Mouse (Mus musculus): ENCODE data around the gene Zfp791. TPM values are rescaled to one million over a fixed set of nuclear protein-coding genes. Genes with fewer than 3 reads are reported as not detected.
A peak's percentile ranks its signal among the peaks of the same experiment; 100 is the strongest.

Gene Zfp791
- polyA plus RNA-seq, 1 experiment from 2014 or later: 0.66 TPM

GRCm38 (mm10) chr8:85100076-85100665 lies 22.7 kb downstream of the Zfp791 start:
- no peak overlapping the region for H3K27ac ChIP-seq
- no peaks in the 10 kb centered on the region for H3K27me3 ChIP-seq
- no peak overlapping the region for H3K4me3 ChIP-seq (replicated peaks)
- H3K4me2 ChIP-seq: no peak overlapping the region
- no peak for ATAC-seq (ENCODE audit: low read depth)
- H3K36me3 ChIP-seq: peaks cover 32% of the 10 kb centered on the region
- no peak overlapping the region for H3K9ac ChIP-seq
- H3K9me3 ChIP-seq (replicated peaks): peaks cover 4% of the 10 kb centered on the region
- 51% methylated on average over 4 of the region's 4 CpGs for WGBS (ENCODE audit: insufficient replicate concordance)
- no peaks in the 10 kb centered on the region; the same call in 1 of the 2 replicates for H3K4me1 ChIP-seq (replicated peaks)
- no peak for DNase-seq

- no peak overlapping the region for H3K4me3 ChIP-seq (replicated peaks)
- no peak for ATAC-seq (ENCODE audit: low read depth)
These were observed 26.0 kb downstream of the Zfp791 start for GRCm38 (mm10) chr8:85096850-85097249.

GRCm38 (mm10) chr8:85096196-85096595 lies 26.7 kb downstream of the Zfp791 start:
- DNase-seq (no peak), ATAC-seq (ENCODE audit: low read depth) (no peak)
- peaks cover 64% of the 10 kb centered on the region for H3K36me3 ChIP-seq
- no peak overlapping the region for H3K9ac ChIP-seq
- H3K4me1 ChIP-seq (replicated peaks): peaks cover 4% of the 10 kb centered on the region
- no peak overlapping the region for H3K4me3 ChIP-seq (replicated peaks)
- H3K9me3 ChIP-seq (replicated peaks): no peaks in the 10 kb centered on the region
- no peak overlapping the region for H3K4me2 ChIP-seq
- no peak overlapping the region for H3K27ac ChIP-seq
- H3K27me3 ChIP-seq: no peaks in the 10 kb centered on the region
- WGBS (ENCODE audit: insufficient replicate concordance): 86% methylated on average over 16 of the region's 16 CpGs

More at GRCm38 (mm10) chr8:85096850-85097249, 26.0 kb downstream of the Zfp791 start:
- no peaks in the 10 kb centered on the region for H3K27me3 ChIP-seq
- peaks cover 58% of the 10 kb centered on the region for H3K36me3 ChIP-seq
- no peak overlapping the region for H3K9ac ChIP-seq
- no peak overlapping the region for H3K4me2 ChIP-seq
- H3K4me1 ChIP-seq (replicated peaks): peaks cover 1% of the 10 kb centered on the region
- WGBS (ENCODE audit: insufficient replicate concordance): 76% methylated on average over 4 of the region's 4 CpGs
- no peak for DNase-seq
- H3K27ac ChIP-seq: no peak overlapping the region
- peaks cover 3% of the 10 kb centered on the region for H3K9me3 ChIP-seq (replicated peaks)

GRCm38 (mm10) chr8:85095566-85095965 lies 27.3 kb downstream of the Zfp791 start:
- peaks cover 4% of the 10 kb centered on the region for H3K4me1 ChIP-seq (replicated peaks)
- H3K4me3 ChIP-seq (replicated peaks): no peak overlapping the region
- peaks cover 70% of the 10 kb centered on the region for H3K36me3 ChIP-seq
- no peak overlapping the region for H3K27ac ChIP-seq
- WGBS (ENCODE audit: insufficient replicate concordance): 89% methylated on average over 7 of the region's 7 CpGs
- ATAC-seq (ENCODE audit: low read depth): no peak
- H3K9me3 ChIP-seq (replicated peaks): no peaks in the 10 kb centered on the region
- H3K9ac ChIP-seq: no peak overlapping the region
- H3K4me2 ChIP-seq: no peak overlapping the region
- DNase-seq: no peak
- no peaks in the 10 kb centered on the region for H3K27me3 ChIP-seq

GRCm38 (mm10) chr8:85095051-85095450 lies 27.8 kb downstream of the Zfp791 start:
- 84% methylated on average over 13 of the region's 13 CpGs for WGBS (ENCODE audit: insufficient replicate concordance)
- H3K27me3 ChIP-seq: no peaks in the 10 kb centered on the region
- H3K4me1 ChIP-seq (replicated peaks): peaks cover 4% of the 10 kb centered on the region
- no peaks in the 10 kb centered on the region for H3K9me3 ChIP-seq (replicated peaks)
- ATAC-seq (ENCODE audit: low read depth) (no peak), DNase-seq (no peak)
- H3K9ac ChIP-seq: no peak overlapping the region
- H3K36me3 ChIP-seq: peaks cover 70% of the 10 kb centered on the region
- no peak overlapping the region for H3K4me3 ChIP-seq (replicated peaks)
- H3K27ac ChIP-seq: no peak overlapping the region
- no peak overlapping the region for H3K4me2 ChIP-seq

GRCm38 (mm10) chr8:85091526-85092090 lies 31.3 kb downstream of the Zfp791 start:
- Histone ChIP-seq H3K27ac (no peak overlapping the region), H3K4me2 (no peak overlapping the region), H3K4me1 (replicated peaks) (peaks cover 4% of the 10 kb centered on the region), H3K27me3 (no peaks in the 10 kb centered on the region), H3K9ac (no peak overlapping the region), H3K36me3 (peaks cover 79% of the 10 kb centered on the region), H3K4me3 (replicated peaks) (no peak overlapping the region), H3K9me3 (replicated peaks) (no peaks in the 10 kb centered on the region)
- no peak for DNase-seq
- 61% methylated on average over 21 of the region's 21 CpGs for WGBS (ENCODE audit: insufficient replicate concordance)
- ATAC-seq (ENCODE audit: low read depth): 0 out of 2 replicates have a peak, but pooled peaks have one; percentile 18

- Histone ChIP-seq H3K4me2 (no peak overlapping the region), H3K4me1 (replicated peaks) (peaks cover 4% of the 10 kb centered on the region), H3K36me3 (peaks cover 77% of the 10 kb centered on the region), H3K27ac (no peak overlapping the region), H3K27me3 (no peaks in the 10 kb centered on the region), H3K9ac (no peak overlapping the region), H3K9me3 (replicated peaks) (no peaks in the 10 kb centered on the region), H3K4me3 (replicated peaks) (no peak overlapping the region)
- ATAC-seq (ENCODE audit: low read depth) (no peak), DNase-seq (no peak)
- WGBS (ENCODE audit: insufficient replicate concordance): 82% methylated on average over 11 of the region's 11 CpGs
These were observed 32.0 kb downstream of the Zfp791 start for GRCm38 (mm10) chr8:85090856-85091255.

- H3K9ac ChIP-seq: no peak overlapping the region
- no peaks in the 10 kb centered on the region for H3K27me3 ChIP-seq
- DNase-seq: no peak
- 69% methylated on average over 2 of the region's 2 CpGs for WGBS (ENCODE audit: insufficient replicate concordance)
- H3K4me1 ChIP-seq (replicated peaks): peaks cover 23% of the 10 kb centered on the region
- H3K9me3 ChIP-seq (replicated peaks): no peaks in the 10 kb centered on the region
- no peak overlapping the region for H3K4me2 ChIP-seq
- no peak overlapping the region for H3K4me3 ChIP-seq (replicated peaks)
- H3K36me3 ChIP-seq: peaks cover 66% of the 10 kb centered on the region
- ATAC-seq (ENCODE audit: low read depth): no peak
- H3K27ac ChIP-seq: no peak overlapping the region
These were observed 34.1 kb downstream of the Zfp791 start for GRCm38 (mm10) chr8:85088771-85089170.

- no peaks in the 10 kb centered on the region for H3K27me3 ChIP-seq
- peaks cover 45% of the 10 kb centered on the region for H3K4me1 ChIP-seq (replicated peaks)
- DNase-seq (no peak), ATAC-seq (ENCODE audit: low read depth) (no peak)
- H3K9me3 ChIP-seq (replicated peaks): no peaks in the 10 kb centered on the region
- 63% methylated on average over 3 of the region's 3 CpGs for WGBS (ENCODE audit: insufficient replicate concordance)
- H3K27ac ChIP-seq: no peak overlapping the region
- H3K4me3 ChIP-seq (replicated peaks): no peak overlapping the region
- no peak overlapping the region for H3K4me2 ChIP-seq
- no peak overlapping the region for H3K9ac ChIP-seq
- peaks cover 46% of the 10 kb centered on the region for H3K36me3 ChIP-seq
These were observed 36.7 kb downstream of the Zfp791 start for GRCm38 (mm10) chr8:85086238-85086637.

- peaks cover 40% of the 10 kb centered on the region for H3K36me3 ChIP-seq
- H3K9ac ChIP-seq: 0 out of 2 replicates have a peak overlapping the region, but pooled peaks have one; percentile 80
- H3K4me3 ChIP-seq (replicated peaks): peak overlapping the region; percentile 92
- no peak overlapping the region for H3K27ac ChIP-seq
- peaks cover 52% of the 10 kb centered on the region for H3K4me1 ChIP-seq (replicated peaks)
- WGBS (ENCODE audit: insufficient replicate concordance): 40% methylated on average over 8 of the region's 8 CpGs
- no peaks in the 10 kb centered on the region for H3K27me3 ChIP-seq
- no peaks in the 10 kb centered on the region for H3K9me3 ChIP-seq (replicated peaks)
- DNase-seq (no peak), ATAC-seq (ENCODE audit: low read depth) (no peak)
- H3K4me2 ChIP-seq: peak overlapping the region; percentile 95; the same call in 1 of the 2 replicates
These were observed 38.3 kb downstream of the Zfp791 start for GRCm38 (mm10) chr8:85084633-85085032.

- ATAC-seq (ENCODE audit: low read depth) (peak; percentile 85), DNase-seq (peak; percentile 87)
- Histone ChIP-seq H3K4me3 (replicated peaks) (peak within 1 kb of the TSS; percentile 92), H3K27ac (peak within 1 kb of the TSS; percentile 82), H3K27me3 (no peaks in the 10 kb centered on the region), H3K9ac (peak within 1 kb of the TSS; percentile 80), H3K4me1 (replicated peaks) (peaks cover 56% of the 10 kb centered on the region), H3K4me2 (peak within 1 kb of the TSS; percentile 95), H3K36me3 (peaks cover 38% of the 10 kb centered on the region), H3K9me3 (replicated peaks) (no peaks in the 10 kb centered on the region)
- under 1% methylated on average over 30 of the region's 30 CpGs for WGBS (ENCODE audit: insufficient replicate concordance)
These were observed 39.6 kb downstream of the Zfp791 start, which contains the start of gene Man2b1 for GRCm38 (mm10) chr8:85083108-85083813. Gene Man2b1 (plus strand): TSS chr8:85083270.
